Comparison of ENCODE assay signal across 7 mouse cellular contexts in the genomic region with DNA sequence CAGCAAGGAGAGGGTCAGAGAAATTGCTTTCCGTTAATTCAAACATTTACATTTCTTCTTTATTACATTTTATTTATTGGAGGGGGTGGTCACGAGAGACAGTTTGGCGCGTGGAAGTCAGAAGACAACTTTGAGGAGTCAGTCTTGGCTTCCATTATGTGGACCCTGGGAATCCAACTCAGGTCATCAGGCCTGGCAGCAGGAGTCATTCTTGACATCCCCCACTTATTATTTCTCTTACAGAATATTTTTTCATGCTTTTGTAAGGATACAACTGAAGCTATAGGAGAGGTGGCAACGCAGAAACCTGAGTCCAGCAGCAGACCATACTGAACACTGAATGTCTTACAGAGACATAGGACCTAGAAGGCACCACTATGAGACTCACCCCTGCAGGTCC. TPM values are rescaled to one million over a fixed set of nuclear protein-coding genes. Genes with fewer than 3 reads are reported as not detected.
DNase-seq lines count a peak whose midpoint lies in the region; ATAC-seq and TF ChIP-seq lines count a peak whose summit lies in the region.

No protein-coding gene starts in this region.

- H3K4me3 ChIP-seq in hindbrain, embryonic 10.5 days: peak overlapping the region; percentile 76
- H3K4me3 ChIP-seq in hindbrain, embryonic 11.5 days (ENCODE audit: low read depth, low read length): no peak overlapping the region
- no peak overlapping the region for H3K4me3 ChIP-seq in ES-Bruce4 (ENCODE audit: low read depth, low read length)
- no peak overlapping the region for H3K4me3 ChIP-seq in forebrain, embryonic 12.5 days (replicated peaks)
- H3K4me3 ChIP-seq in liver, embryonic 16.5 days (ENCODE audit: low read depth, low read length): no peak overlapping the region

- no peaks in the 10 kb centered on the region for H3K9me3 ChIP-seq in hindbrain, embryonic 10.5 days
- H3K9me3 ChIP-seq in hindbrain, embryonic 11.5 days (ENCODE audit: control insufficient read depth, low read length): no peaks in the 10 kb centered on the region
- H3K9me3 ChIP-seq in ES-Bruce4 (replicated peaks; ENCODE audit: control insufficient read depth, insufficient read depth, low read length, poor library complexity, severe bottlenecking): no peaks in the 10 kb centered on the region; the same call in 1 of the 2 replicates
- 0 out of 2 replicates have a peak, but pooled peaks cover 3% of the 10 kb centered on the region for H3K9me3 ChIP-seq in forebrain, embryonic 12.5 days
- no peaks in the 10 kb centered on the region for H3K9me3 ChIP-seq in liver, embryonic 16.5 days (replicated peaks; ENCODE audit: control insufficient read depth, low read length)

- no peak overlapping the region for H3K4me2 ChIP-seq in hindbrain, embryonic 11.5 days (replicated peaks; ENCODE audit: low read depth, low read length)
- H3K4me2 ChIP-seq in forebrain, embryonic 12.5 days: peak overlapping the region; percentile 97; the same call in 1 of the 2 replicates
- peak overlapping the region; percentile 98; the same call in 1 of the 2 replicates for H3K4me2 ChIP-seq in liver, embryonic 16.5 days (ENCODE audit: low read depth, low read length)

- TF ChIP-seq CTCF in ES-Bruce4 (IDR thresholded peaks at IDR 0.05; ENCODE audit: low read depth, low read length): no peak

- no peak overlapping the region for H3K27ac ChIP-seq in hindbrain, embryonic 10.5 days
- H3K27ac ChIP-seq in hindbrain, embryonic 11.5 days (ENCODE audit: low read depth, low read length): no peak overlapping the region
- no peak overlapping the region for H3K27ac ChIP-seq in ES-Bruce4 (ENCODE audit: insufficient read depth, low read length)
- H3K27ac ChIP-seq in forebrain, embryonic 12.5 days: no peak overlapping the region
- 0 out of 2 replicates have a peak overlapping the region, but pooled peaks have one; percentile 6 for H3K27ac ChIP-seq in liver, embryonic 16.5 days (ENCODE audit: low read length)

- peaks cover 24% of the 10 kb centered on the region for H3K27me3 ChIP-seq in hindbrain, embryonic 10.5 days (ENCODE audit: insufficient read depth, poor library complexity, severe bottlenecking)
- no peaks in the 10 kb centered on the region for H3K27me3 ChIP-seq in hindbrain, embryonic 11.5 days (ENCODE audit: control insufficient read depth, insufficient read depth, low read length)
- H3K27me3 ChIP-seq in ES-Bruce4 (ENCODE audit: control insufficient read depth, insufficient read depth, low read length, poor library complexity, severe bottlenecking): no peaks in the 10 kb centered on the region
- H3K27me3 ChIP-seq in forebrain, embryonic 12.5 days: peaks cover 13% of the 10 kb centered on the region
- H3K27me3 ChIP-seq in liver, embryonic 16.5 days (ENCODE audit: control insufficient read depth, insufficient read depth, low read depth, low read length): no peaks in the 10 kb centered on the region

- TF ChIP-seq EP300 in ES-Bruce4 (IDR thresholded peaks at IDR 0.05; ENCODE audit: insufficient read depth, low read depth, low read length): no peak

- WGBS in hindbrain, embryonic 10.5 days: 63% methylated on average over 5 of the region's 5 CpGs
- WGBS in hindbrain, embryonic 11.5 days: 61% methylated on average over 5 of the region's 5 CpGs
- 66% methylated on average over 5 of the region's 5 CpGs for WGBS in forebrain, embryonic 12.5 days
- WGBS in liver, embryonic 16.5 days (ENCODE audit: insufficient replicate concordance): 67% methylated on average over 5 of the region's 5 CpGs

- no peak for DNase-seq in hindbrain, embryonic 10.5 days (ENCODE audit: low spot score)
- no peak for DNase-seq in hindbrain, embryonic 11.5 days (ENCODE audit: low spot score)
- no peak for DNase-seq in yolk sac, embryonic 10.5 days (ENCODE audit: low spot score)
- no peak for DNase-seq in cerebellum, adult 11 months

- peaks cover 33% of the 10 kb centered on the region for H3K4me1 ChIP-seq in hindbrain, embryonic 10.5 days (replicated peaks)
- 0 out of 2 replicates have a peak, but pooled peaks cover 3% of the 10 kb centered on the region for H3K4me1 ChIP-seq in hindbrain, embryonic 11.5 days (replicated peaks; ENCODE audit: control insufficient read depth, insufficient read depth, low read length)
- no peaks in the 10 kb centered on the region for H3K4me1 ChIP-seq in ES-Bruce4 (ENCODE audit: control insufficient read depth, insufficient read depth, low read length)
- peaks cover 24% of the 10 kb centered on the region for H3K4me1 ChIP-seq in forebrain, embryonic 12.5 days
- H3K4me1 ChIP-seq in liver, embryonic 16.5 days (ENCODE audit: control insufficient read depth, low read depth, low read length): peaks cover 28% of the 10 kb centered on the region

- no peak overlapping the region for H3K9ac ChIP-seq in hindbrain, embryonic 11.5 days (ENCODE audit: low read depth, low read length)
- peak overlapping the region; percentile 15; the same call in 1 of the 2 replicates for H3K9ac ChIP-seq in ES-Bruce4 (ENCODE audit: low read depth, poor library complexity, severe bottlenecking)
- no peak overlapping the region for H3K9ac ChIP-seq in forebrain, embryonic 12.5 days
- H3K9ac ChIP-seq in liver, embryonic 16.5 days (ENCODE audit: low read depth, low read length): no peak overlapping the region

- TF ChIP-seq POLR2A in ES-Bruce4 (IDR thresholded peaks at IDR 0.05; ENCODE audit: insufficient read depth, low read length): no peak

- H3K36me3 ChIP-seq in hindbrain, embryonic 10.5 days: peaks cover 3% of the 10 kb centered on the region; the same call in 1 of the 2 replicates
- H3K36me3 ChIP-seq in hindbrain, embryonic 11.5 days (ENCODE audit: control insufficient read depth, insufficient read depth, low read length): no peaks in the 10 kb centered on the region
- no peaks in the 10 kb centered on the region for H3K36me3 ChIP-seq in ES-Bruce4 (ENCODE audit: control insufficient read depth, insufficient read depth, low read length, poor library complexity, severe bottlenecking)
- H3K36me3 ChIP-seq in forebrain, embryonic 12.5 days (replicated peaks): no peaks in the 10 kb centered on the region
- H3K36me3 ChIP-seq in liver, embryonic 16.5 days (ENCODE audit: control insufficient read depth, insufficient read depth): no peaks in the 10 kb centered on the region; the same call in 1 of the 2 replicates

- ATAC-seq in hindbrain, embryonic 11.5 days (ENCODE audit: low FRiP score): no peak
- ATAC-seq in forebrain, embryonic 12.5 days (ENCODE audit: low FRiP score): no peak
- no peak for ATAC-seq in liver, embryonic 16.5 days (ENCODE audit: low read depth)

RNA-seq across cellular contexts. Expression of a gene that starts 0.7 kb away (rescaled TPM):
- polyA plus RNA-seq in hindbrain, embryonic 10.5 days (2016; fragmentation: Nextera tagmentation; extraction: Ambion mirVana): 5.9 and 6.3 TPM in 2 replicates
- 5.3 and 6.5 TPM in 2 replicates for polyA plus RNA-seq in hindbrain, embryonic 11.5 days (2014; fragmentation: Nextera tagmentation; extraction: Ambion mirVana)
- polyA plus RNA-seq in ES-Bruce4 (2011; ENCODE audit: insufficient read depth, insufficient read length, low read depth, missing spikeins): 34.6 and 35.2 TPM in 2 replicates
- 7.2 TPM in 2 replicates for polyA plus RNA-seq in forebrain, embryonic 12.5 days (2016; fragmentation: Nextera tagmentation; extraction: Ambion mirVana)
- polyA plus RNA-seq in liver, embryonic 16.5 days (2015; fragmentation: Nextera tagmentation; extraction: Ambion mirVana): 6.2 and 7.2 TPM in 2 replicates

RNA-seq across cellular contexts. Expression of a gene that starts 55.5 kb away (rescaled TPM):
- 26.2 and 26.9 TPM in 2 replicates for polyA plus RNA-seq in hindbrain, embryonic 10.5 days (2016; fragmentation: Nextera tagmentation; extraction: Ambion mirVana)
- 29.1 and 29.6 TPM in 2 replicates for polyA plus RNA-seq in hindbrain, embryonic 11.5 days (2014; fragmentation: Nextera tagmentation; extraction: Ambion mirVana)
- 60.0 and 73.3 TPM in 2 replicates for polyA plus RNA-seq in ES-Bruce4 (2011; ENCODE audit: insufficient read depth, insufficient read length, low read depth, missing spikeins)
- polyA plus RNA-seq in forebrain, embryonic 12.5 days (2016; fragmentation: Nextera tagmentation; extraction: Ambion mirVana): 23.1 and 24.1 TPM in 2 replicates
- polyA plus RNA-seq in liver, embryonic 16.5 days (2015; fragmentation: Nextera tagmentation; extraction: Ambion mirVana): 4.5 and 5.6 TPM in 2 replicates
